In the genomic region with DNA sequence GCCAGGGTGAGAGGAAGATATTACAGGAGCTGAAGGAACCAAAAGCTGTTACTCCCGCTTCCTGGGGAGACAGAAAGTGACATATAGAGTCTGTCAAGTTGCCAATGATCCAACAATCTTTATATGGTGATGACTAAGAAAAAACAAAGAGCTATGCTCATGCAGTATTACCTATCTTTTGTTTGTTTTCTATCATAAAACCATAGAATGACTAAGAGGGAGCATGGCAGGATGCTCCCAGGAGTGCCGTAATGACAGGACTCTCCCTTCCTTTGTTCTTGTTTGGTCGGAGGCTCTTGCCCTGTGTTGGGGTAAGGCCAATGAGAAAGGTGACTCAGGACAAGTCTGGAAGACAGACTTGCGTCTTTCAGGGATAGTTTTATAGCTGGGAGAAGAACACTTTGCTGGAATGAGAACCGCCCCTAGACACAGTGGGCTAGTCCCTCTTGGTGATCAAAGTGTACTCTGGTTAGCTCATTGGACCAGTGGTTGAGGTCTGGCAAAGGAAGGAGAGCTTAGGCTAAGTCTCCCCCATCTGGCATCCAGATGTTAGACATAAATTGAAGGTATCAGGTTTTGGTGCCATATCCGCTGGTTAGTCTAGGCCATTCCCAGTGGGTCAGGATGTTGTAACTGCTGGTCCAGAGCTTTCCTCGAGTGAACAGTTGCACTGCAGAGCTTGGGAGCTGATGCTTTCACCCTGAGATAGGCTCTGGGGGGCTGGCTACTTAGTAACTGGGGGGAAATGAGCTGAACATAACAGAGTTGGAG, we compare ENCODE assay signal across 12 mouse cellular contexts. TPM values are rescaled to one million over a fixed set of nuclear protein-coding genes. Genes with fewer than 3 reads are reported as not detected.
DNase-seq lines count a peak whose midpoint lies in the region; ATAC-seq lines count a peak whose summit lies in the region.
"Had no signal": no experiment of that assay in that cellular context is flagged by ENCODE, and none has a peak within 500 bp of the region (broad histone marks: within the 10 kb centered on the region; RNA-seq: fewer than 3 reads in every experiment).

No protein-coding gene starts in this region.

- no peak for ATAC-seq in heart, embryonic 13.5 days (ENCODE audit: extremely low read depth, insufficient number of reproducible peaks, low FRiP score, low TSS enrichment)
- ATAC-seq in frontal cortex, adult (ENCODE audit: low TSS enrichment): no peak

- H3K27ac ChIP-seq in heart, embryonic 13.5 days (replicated peaks): 0 out of 2 replicates have a peak overlapping the region, but pooled peaks have one; percentile 20
- peak overlapping the region; percentile 55 for H3K27ac ChIP-seq in embryonic facial prominence, embryonic 10.5 days (replicated peaks)
- H3K27ac ChIP-seq in limb, embryonic 10.5 days: peak overlapping the region; percentile 87
- H3K27ac ChIP-seq: hindbrain, embryonic 15.5 days; left cerebral cortex, adult 2 months; liver, embryonic 15.5 days; macrophage had no signal

- H3K27me3 ChIP-seq in heart, embryonic 13.5 days (replicated peaks): no peaks in the 10 kb centered on the region
- H3K27me3 ChIP-seq in embryonic facial prominence, embryonic 10.5 days (replicated peaks; ENCODE audit: low read depth, poor library complexity, severe bottlenecking): no peaks in the 10 kb centered on the region
- no peaks in the 10 kb centered on the region for H3K27me3 ChIP-seq in limb, embryonic 10.5 days (ENCODE audit: low read depth, poor library complexity, severe bottlenecking)
- H3K27me3 ChIP-seq: hindbrain, embryonic 15.5 days; liver, embryonic 15.5 days had no signal

- no peaks in the 10 kb centered on the region for H3K9me3 ChIP-seq in heart, embryonic 13.5 days
- no peaks in the 10 kb centered on the region for H3K9me3 ChIP-seq in embryonic facial prominence, embryonic 10.5 days
- H3K9me3 ChIP-seq in limb, embryonic 10.5 days (replicated peaks): no peaks in the 10 kb centered on the region
- H3K9me3 ChIP-seq: hindbrain, embryonic 15.5 days; liver, embryonic 15.5 days had no signal

- 76% methylated on average over 7 of the region's 7 CpGs for WGBS in heart, embryonic 13.5 days
- 57% methylated on average over 7 of the region's 7 CpGs for WGBS in embryonic facial prominence, embryonic 10.5 days
- 36% methylated on average over 7 of the region's 7 CpGs for WGBS in limb, embryonic 10.5 days

- no peak overlapping the region for H3K4me2 ChIP-seq in heart, embryonic 13.5 days
- H3K4me2 ChIP-seq: hindbrain, embryonic 15.5 days; liver, embryonic 15.5 days had no signal

- intact Hi-C loops in heart, postnatal 36 days (cut with DNase I): loop anchor here (1.0 kb wide), 1 partner anchor 179 kb away; no protein-coding TSS in a partner anchor

- H3K9ac ChIP-seq in heart, embryonic 13.5 days: no peak overlapping the region
- H3K9ac ChIP-seq: hindbrain, embryonic 15.5 days; liver, embryonic 15.5 days had no signal

- H3K36me3 ChIP-seq in heart, embryonic 13.5 days: peaks cover 94% of the 10 kb centered on the region
- H3K36me3 ChIP-seq in embryonic facial prominence, embryonic 10.5 days (replicated peaks): peaks cover 32% of the 10 kb centered on the region
- H3K36me3 ChIP-seq in limb, embryonic 10.5 days: peaks cover 9% of the 10 kb centered on the region; the same call in 1 of the 2 replicates
- H3K36me3 ChIP-seq: hindbrain, embryonic 15.5 days had no signal

- H3K4me3 ChIP-seq in heart, embryonic 13.5 days: no peak overlapping the region
- no peak overlapping the region for H3K4me3 ChIP-seq in embryonic facial prominence, embryonic 10.5 days
- H3K4me3 ChIP-seq in limb, embryonic 10.5 days: no peak overlapping the region
- H3K4me3 ChIP-seq: hindbrain, embryonic 15.5 days; left cerebral cortex, adult 2 months; liver, embryonic 15.5 days had no signal

- H3K4me1 ChIP-seq in heart, embryonic 13.5 days: peaks cover 36% of the 10 kb centered on the region
- peaks cover 71% of the 10 kb centered on the region for H3K4me1 ChIP-seq in embryonic facial prominence, embryonic 10.5 days
- peaks cover 68% of the 10 kb centered on the region for H3K4me1 ChIP-seq in limb, embryonic 10.5 days
- H3K4me1 ChIP-seq: liver, embryonic 15.5 days had no signal

- no peak for DNase-seq in heart, postnatal 36 days
- DNase-seq in NIH3T3 (ENCODE audit: low read depth): peak; percentile 75
- peak; percentile 66 for DNase-seq in embryonic facial prominence, embryonic 10.5 days (ENCODE audit: low spot score)
- DNase-seq in limb, embryonic 10.5 days (ENCODE audit: low spot score): peak; percentile 59
- DNase-seq in layer of hippocampus, postnatal 25 days (ENCODE audit: extremely low spot score in 1 of 2, low spot score in 1 of 2): no peak
- no peak for DNase-seq in B cell, adult 2 months

RNA-seq across cellular contexts. Expression of a gene that starts 54.7 kb away (rescaled TPM):
- polyA plus RNA-seq in heart, embryonic 13.5 days (2015; fragmentation: Nextera tagmentation; extraction: Ambion mirVana): 0.09 and 0.13 TPM in 2 replicates
- under 1 TPM in 1 of 2 experiments, not detected in 1; 0.08 TPM for total RNA-seq in heart, postnatal 36 days (2021)
- polyA plus RNA-seq in embryonic facial prominence, embryonic 10.5 days (2016; fragmentation: Nextera tagmentation; extraction: Ambion mirVana): 0.10 and 0.14 TPM in 2 replicates
- 0.16 and 0.21 TPM in 2 replicates for polyA plus RNA-seq in limb, embryonic 10.5 days (2016; fragmentation: Nextera tagmentation; extraction: Ambion mirVana)
- total RNA-seq in layer of hippocampus, postnatal 25 days (2021): not detected

RNA-seq across cellular contexts. Expression of a gene that starts 55.0 kb away (rescaled TPM):
- 32.3 and 33.7 TPM in 2 replicates for polyA plus RNA-seq in heart, embryonic 13.5 days (2015; fragmentation: Nextera tagmentation; extraction: Ambion mirVana)
- total RNA-seq in heart, postnatal 36 days (2021): 100 to 1,000 TPM; 136 to 157 TPM
- 11.8 and 15.0 TPM in 2 replicates for polyA plus RNA-seq in embryonic facial prominence, embryonic 10.5 days (2016; fragmentation: Nextera tagmentation; extraction: Ambion mirVana)
- 11.1 and 11.6 TPM in 2 replicates for polyA plus RNA-seq in limb, embryonic 10.5 days (2016; fragmentation: Nextera tagmentation; extraction: Ambion mirVana)
- total RNA-seq in layer of hippocampus, postnatal 25 days (2021): 10 to 100 TPM; 20.5 to 27.8 TPM

Comparison
In these comparisons a context has a peak if more than half of its experiments do, and no peak if none do; other contexts are left out.
1. H3K27ac ChIP-seq: peak in every context shown above with its lines; median percentile 87 in limb, embryonic 10.5 days; 55 in embryonic facial prominence, embryonic 10.5 days; 20 in heart, embryonic 13.5 days.
2. DNase-seq: peak in NIH3T3 (single experiment), embryonic facial prominence, embryonic 10.5 days (single experiment) and limb, embryonic 10.5 days (single experiment); none in heart, postnatal 36 days (0 of 2), layer of hippocampus, postnatal 25 days (0 of 2) and B cell, adult 2 months (0 of 2).